Mouse (Mus musculus): Measurements from ENCODE around the gene Erbin. TPM values are rescaled to one million over a fixed set of nuclear protein-coding genes. Genes with fewer than 3 reads are reported as not detected.

Erbin gene
- 10 to 100 TPM; 36.4 to 47.1 TPM for polyA plus RNA-seq (2017; shearing (Covaris generic))

DNA sequence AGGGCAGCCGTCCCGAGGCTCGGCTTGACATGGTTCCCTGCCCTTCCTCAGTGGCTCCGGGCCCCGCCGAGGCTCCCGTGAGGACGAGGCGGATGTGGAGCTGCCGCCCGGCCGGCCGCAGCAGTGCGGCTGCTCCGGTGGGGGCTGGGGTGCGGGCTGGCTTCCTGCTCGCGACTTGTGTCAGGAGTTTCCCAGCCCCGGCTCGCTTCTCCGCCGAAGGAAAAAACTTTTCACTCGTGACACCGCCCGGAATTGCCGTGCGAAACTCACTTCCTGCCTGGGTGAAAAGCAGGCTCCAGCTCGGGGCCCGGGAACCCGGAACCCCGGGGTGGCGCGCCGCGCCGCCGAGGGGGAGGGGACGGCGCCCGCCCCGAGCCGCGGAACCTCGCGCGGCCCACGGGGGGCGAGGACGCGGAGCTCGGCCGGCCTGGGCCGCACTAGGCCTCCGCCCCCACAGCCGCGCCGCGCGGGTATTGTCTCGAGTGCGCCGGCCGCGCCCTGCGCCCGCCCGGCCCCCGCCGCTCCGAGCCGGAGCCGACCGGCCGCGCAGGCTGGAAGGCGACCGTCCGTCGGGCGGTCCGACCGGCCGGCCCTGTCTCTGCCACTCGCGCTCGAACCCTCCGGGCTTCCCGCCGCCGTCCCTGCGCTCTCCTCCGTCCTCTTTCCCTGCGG is at the start of gene Erbin:
Gene Erbin, minus strand, starts transcription at position 254 of the 672 bp plus-strand sequence.
- peak; percentile 67 for ATAC-seq

DNA sequence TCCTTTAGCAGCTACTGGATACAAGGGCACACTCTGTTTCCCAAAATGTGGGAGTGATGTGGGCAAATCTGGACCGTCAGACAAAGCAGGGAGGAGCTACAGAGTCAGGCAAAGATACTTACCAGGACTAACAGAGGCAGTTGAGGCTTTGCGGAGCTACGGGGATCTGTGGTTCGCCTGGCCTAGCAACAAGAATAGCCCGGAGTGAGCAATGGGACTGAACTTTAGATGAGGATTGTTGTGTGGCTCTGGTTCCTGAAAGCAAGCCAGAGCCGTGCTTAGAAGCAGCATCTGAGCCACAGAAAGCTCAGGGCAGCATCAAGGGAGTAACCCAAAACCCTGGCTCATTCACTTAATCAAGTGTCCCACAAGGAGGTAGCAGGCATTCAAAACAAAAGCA is 49.6 kb upstream of the Erbin start:
- ATAC-seq = no peak

DNA sequence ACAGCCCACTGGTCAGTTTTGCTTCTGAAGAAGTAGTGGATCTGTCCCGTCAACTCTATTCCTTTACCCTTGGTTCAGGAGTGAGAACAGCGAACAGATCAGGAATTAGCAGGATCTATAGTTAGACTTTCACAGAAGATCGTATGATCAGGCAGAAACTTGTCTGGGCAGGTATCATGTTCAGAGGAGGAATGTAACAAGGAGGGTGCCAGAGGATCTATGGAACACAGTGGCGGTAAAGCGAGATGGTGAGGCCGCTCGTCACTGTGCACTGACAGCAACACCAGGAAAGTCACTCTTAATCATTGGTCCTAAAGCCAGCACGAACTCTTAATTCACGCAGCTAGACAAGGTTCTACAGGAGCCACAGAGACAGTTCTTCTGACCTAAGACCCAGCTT is 47.7 kb upstream of the Erbin start:
- no peak for ATAC-seq

DNA sequence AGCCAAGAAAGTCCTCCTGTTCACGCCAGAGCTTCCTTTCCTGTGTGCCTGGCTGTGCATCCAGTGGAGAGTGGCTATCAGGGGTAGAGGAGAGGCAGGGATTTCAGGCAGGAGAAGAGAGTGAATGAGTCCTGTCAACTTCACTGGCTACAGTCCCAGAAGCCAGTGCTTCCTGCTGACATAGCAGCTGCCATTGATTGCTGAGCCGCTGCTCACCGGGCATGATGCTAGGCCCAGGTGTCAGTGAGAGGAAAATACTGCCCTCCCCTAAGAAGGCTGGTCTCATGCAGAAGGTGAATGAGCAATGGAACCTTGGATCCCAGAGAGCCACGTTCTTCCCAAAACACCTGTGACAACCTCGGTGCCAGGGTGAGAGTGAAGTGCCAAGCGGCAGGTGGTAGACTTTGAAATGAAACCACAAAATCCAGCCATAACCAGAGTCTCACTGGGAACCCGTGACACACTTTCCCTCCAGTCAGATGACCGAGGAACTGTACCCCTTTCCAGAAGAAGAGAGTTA is 46.4 kb upstream of the Erbin start:
- no peak for ATAC-seq

DNA sequence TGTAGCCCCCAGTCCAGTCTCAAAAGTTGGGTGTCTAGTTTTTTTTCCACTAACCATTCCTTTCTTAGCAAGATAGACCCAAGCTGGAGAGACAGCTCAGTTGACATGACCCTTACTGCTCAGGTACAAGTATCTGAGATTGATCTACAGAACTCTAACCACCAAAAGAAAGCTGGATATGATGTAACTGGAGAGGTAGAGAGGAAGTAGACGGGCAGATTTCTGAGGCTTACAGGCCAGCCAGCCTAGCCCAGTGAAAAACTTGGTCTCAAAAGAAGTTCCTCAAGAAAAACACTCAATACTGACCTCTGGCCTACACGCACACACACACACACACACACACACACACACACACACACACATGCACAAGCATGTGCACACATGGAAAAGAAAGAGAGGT is 44.9 kb upstream of the Erbin start:
- no peak for ATAC-seq

DNA sequence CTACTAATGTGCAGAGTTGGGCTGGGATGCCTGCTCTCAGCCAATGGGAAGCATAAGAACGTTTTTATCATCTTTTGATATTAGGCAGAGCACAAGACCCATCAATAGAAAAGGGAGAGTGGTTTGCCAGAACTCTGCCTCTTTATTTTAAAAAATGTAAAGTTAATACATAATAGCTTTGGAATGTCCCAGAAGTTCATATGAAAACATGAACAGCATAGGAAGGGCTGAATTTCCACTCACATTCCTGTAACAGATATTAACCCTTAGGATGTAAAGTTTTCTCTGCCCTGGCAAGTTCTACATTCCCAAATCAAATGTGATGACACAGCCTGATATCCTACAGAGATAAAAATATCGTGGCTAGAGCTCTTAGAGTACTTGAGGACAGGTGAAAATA is 42.8 kb upstream of the Erbin start:
- no peak for ATAC-seq

DNA sequence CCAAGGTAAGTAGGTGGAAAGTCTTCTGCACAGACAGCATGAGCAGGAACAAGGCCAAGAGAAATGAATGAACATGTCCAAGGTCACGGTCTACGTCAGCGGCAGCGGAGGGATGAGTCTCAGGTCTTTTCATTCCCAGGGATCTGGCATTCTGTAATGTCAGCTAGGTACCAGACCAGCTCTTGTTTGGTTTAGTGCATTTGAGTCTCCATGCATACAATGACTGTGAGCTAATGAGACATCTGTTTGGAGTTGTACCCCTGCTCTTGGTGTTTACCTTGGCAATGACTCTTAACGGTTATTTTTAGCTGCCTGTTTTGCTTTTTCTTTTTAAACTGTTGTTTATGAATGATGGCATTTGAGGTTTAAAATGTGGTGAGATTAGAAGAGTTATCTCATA is 39.5 kb upstream of the Erbin start:
- no peak for ATAC-seq

DNA sequence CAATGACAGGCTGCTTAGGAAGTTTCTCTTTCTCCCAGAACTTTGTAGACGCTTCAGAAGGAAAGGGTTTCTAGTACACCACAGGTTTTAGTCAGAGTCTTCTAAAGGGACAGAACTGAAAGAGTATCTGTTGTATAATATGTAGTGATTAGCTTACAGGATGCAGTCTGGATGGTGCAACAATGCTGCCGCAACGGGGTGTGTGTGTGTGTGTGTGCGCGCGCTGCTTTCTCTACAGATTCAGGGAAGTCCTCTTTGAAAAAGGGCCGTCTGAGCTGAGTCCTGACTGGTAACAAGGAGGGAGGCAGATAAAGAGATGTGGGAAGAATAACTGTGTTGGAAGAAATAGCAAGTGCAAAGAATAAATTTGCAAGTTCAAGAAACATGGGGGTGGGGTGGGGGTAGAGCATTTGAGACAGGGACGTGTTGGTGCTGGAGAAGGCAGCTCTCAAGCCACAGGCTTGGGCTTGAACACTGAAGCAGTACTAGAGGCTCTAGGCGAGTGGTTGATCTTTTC is 38.4 kb upstream of the Erbin start:
- ATAC-seq = no peak

DNA sequence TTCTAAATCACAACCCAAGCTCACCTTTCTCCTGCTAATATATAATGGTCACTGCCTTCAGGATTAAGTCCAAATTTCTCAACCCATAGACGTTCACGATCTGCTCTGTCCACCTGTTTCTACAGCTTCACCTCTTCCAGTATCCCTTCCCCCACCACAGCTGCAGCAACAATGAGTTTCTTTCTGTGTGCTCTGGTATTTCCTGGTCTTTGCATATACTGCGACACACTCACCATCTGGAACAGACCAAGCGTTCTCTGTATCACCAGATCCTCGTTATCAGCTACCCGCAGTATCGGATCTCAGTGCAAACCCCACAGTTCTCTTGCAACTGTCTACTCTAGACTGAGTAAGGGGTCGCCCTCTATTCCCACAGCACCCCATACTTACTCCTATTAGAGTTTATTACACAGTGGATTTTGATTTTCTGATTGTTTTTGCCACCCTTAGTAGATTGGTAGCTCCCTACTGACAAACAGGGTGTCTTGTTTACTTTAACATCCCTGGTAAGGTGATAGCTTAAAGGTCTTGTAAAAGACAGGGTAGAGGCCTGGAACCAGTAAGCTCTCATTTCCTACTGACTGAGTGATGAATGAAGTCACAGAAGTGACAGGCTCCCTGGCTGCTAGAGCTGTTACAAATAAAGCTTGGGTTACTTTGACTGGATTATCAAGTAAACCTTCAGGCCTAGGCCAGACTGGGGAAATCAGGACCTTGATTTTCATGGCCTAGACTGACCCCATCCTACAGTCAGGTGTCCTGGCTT is 37.0 kb upstream of the Erbin start:
- ATAC-seq = no peak

DNA sequence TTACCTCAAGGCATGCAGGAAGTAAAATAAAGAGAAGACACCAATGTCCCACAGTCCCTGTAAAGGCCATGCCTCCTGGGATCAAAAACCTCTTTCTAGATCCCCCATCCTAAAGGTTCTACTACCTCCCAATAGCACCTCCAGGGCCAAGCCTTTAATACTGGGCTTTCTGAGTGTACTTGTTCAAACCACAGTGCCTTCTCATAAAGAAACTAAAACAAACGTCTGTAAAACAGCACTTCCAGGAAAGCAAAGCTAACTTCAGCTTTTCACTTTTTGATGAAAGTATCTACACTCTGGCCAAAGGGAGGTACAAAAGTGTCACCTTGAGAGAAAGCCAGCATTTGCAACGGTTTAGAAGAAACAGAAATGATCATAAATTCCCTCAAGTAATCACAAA is 35.3 kb upstream of the Erbin start:
- peak; percentile 23 for ATAC-seq

DNA sequence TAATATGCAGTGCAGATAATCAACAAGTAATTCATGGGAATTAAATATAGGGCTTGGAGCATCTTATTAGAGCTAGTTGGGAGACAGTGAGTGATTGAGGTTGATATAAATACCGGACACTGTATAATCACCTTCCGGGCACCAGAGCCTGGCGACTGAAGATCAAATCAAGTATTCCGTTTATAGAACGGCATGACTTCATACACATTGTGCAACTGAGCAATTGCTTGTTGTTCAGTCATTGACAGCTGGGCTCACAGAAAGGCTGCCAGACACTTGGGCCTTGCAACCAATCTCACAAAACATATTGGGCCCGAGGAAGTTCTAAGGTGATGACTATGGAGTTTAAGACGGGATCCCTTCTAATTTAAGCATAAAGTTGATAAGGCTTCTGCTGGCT is 31.1 kb upstream of the Erbin start:
- ATAC-seq = no peak

DNA sequence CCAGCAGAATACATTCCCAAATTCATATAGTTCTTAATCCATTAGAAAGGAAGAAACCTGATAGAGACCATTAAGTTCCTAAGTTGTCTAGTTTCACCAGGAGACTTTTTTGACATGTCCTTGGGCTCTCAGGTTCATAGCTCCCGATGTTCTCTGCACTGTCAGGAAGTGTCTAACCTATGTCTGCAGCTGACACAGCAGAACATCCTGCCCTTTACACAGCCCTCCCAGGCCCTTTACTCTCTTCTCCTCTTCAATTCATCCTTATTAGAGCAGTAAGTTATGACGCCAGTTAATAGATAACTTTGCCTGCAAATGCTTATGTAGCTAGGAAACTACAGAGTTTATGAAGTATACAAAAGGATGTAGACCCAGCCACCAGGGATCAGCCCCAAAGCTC is 20.5 kb upstream of the Erbin start:
- no peak for ATAC-seq

DNA sequence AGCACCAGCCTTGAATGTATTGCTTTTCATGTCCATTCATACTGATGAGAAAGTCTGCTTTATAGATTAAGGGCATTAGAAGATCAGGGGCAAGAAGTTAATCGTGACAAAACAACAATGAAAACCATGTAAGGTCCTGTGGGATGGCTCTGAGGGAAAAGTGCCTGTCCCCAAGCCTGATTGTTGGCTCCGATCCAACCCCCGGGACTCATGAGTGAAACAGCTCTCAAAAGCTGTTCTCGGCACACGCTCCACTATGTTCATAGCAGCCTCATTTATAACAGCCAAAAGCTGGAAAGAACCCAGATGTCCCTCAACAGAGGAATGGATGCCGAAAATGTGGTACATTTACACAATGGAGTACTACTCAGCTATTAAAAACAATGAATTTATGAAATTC is 4.3 kb upstream of the Erbin start:
- no peak for ATAC-seq

DNA sequence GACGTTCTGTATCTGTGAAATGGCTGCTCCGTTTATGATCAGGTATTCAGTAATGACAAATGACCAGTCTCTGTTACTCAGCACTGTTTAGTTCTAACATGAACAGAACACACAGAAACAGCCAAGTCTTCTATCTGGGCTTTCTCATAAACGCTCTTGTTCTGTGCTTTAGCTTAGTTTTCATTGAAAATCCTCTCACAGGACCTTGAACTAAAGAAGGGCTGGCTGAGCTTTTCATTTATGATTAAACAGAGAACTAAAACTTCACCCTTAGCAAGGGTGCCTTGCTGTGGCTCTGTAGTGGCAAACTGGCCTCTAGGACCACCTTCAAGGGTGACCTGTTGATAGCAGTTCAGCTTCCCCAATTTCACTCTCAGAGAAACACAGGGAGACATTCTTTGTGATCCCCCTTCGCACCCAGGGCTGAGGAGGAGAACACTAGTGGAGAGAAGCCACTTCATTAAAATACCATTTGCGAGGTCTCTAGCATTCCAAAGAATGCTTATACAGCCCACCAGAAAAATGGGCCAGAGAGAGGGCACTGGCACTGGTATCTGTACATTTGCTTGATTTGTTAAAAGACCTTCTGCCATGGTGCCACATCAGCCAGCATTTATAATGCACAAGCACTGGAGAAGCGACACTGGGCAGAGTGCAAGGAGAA is 3.2 kb upstream of the Erbin start:
- ATAC-seq = no peak

DNA sequence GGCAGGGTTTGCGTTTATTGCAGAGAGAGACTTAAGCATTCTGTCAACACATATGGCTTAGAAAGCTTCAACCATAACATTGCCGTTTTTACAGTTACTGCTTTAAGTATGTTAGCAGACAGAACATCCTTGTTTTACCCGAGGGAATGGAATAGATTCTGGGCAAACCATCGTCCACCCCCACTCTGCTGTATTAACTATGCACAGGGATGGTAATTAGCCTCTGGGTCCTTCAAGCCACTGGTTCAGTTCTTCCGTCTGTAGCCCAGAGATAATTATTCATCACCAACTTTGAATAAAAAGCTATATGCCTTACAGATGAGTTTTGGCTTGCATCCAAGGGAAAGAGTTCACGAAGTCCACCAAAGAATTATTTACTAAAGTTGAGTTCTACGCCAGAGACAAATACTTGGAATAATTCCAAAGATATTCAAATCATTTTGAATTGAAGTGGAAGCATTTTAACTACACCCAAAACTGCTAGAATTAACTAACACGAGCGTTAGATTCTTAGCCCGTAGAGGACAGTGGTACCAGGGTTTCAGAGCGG is 1.6 kb upstream of the Erbin start:
- ATAC-seq = no peak

DNA sequence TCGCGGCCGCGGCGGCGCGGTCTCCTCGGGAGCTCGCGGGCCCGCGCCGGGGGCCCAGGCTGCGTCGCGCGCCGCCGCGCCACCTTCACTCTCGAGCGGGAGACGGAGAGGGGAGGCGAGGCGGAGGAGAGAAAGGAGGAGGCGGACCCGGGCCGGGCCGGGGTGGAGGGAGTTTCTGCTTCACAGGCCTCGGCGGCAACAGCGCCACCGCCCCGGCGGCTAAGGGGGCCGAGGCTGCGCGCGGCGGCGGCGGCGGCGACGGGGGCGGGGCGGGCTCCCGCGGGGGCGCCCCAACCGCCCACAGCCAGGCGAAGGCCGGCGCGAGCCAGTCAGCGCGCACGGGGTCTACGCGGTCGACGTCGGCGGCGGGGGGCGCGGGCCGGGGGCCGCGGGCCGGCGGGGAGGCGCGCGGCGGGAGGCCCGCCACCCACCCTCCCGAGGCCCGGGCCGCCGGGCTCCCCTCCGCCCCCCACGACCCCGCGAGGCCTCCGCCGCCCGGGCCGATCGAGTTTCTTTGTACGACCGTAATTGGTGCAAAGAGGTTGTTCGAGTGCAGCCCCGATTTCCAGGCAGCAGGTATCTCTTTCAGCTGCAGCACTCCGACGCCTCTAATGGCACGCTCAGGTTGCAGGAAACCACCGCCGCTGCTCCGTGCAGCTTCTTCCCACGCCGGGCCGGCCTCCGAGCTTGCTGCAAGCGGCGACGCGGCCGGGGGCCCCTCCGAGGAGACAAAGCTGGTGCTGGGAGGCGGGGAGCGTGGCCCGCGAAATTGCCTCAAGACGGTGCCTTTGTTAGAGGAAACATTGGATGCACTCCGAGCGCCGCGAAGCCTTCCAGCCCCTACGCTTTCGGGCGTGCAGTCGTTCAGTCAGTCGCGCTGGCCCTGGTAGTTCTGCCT is 868 bp upstream of the Erbin start:
- peak; percentile 57 for ATAC-seq

DNA sequence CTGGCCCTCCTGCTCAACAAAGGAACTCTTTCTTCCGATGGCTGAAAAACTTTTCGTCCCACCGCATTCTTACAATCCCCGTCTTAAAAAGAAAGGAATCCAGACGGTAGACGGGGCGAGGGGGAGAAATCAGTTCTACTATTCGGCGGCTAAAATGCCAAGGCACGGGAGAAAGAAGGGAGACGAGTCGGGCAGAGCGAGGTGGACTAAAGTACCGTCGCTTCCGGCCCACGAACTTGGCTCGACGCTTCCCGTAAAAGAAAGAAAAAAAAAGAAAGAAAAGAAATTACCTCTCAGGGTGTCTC is 406 bp downstream of the Erbin start:
- ATAC-seq = no peak

DNA sequence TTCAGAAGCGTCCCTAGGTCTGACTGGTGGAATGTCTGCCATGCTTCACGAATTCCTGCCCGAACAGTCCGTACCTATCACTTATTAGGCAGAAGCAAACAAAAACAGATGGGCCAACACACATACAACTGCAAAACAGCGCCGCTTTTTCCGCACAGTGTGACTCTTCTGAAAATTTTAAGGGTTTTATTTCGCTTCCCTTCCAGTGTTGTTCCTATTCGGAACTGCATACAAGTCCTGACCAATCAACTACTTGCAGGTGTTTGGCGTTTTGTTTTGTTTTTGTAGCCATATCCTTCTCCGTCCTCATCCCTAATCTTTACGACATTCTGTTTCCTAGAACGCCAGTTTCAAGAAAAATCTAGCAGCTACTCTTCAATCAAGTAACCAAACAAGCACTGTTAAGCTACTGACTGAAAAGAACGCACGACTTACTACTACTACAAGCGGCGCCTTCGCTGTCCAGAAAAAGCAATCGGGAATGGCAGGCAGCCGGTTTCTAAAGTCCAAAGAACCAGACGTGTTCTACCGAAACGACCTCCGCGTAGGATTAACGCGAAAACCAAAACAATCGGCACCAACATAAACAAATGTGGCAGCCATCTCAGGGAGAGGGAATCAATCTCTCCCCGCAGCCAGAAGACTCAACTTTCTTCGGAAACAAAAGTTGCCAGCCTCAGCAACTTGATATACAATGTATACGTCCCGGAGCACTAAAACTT is 919 bp downstream of the Erbin start:
- ATAC-seq = no peak

DNA sequence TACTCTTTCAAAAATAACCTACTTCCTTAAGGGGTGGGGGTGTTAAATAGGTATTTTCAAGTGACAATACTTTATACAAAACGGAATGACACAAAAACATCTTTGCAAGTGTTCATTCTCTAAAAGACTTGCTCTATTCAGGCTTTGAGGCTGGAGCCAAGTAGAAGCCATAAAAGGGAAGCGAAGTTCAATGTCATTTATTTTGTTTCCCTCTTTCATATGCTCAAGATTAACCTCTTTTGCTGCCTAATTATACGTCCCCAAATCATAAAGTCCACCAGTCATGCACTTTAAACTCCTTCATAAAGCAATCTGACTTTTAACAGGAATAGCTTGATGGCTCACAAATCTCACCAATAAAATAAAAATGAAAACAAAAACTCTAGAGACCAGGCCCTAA is 1.9 kb downstream of the Erbin start:
- no peak for ATAC-seq

DNA sequence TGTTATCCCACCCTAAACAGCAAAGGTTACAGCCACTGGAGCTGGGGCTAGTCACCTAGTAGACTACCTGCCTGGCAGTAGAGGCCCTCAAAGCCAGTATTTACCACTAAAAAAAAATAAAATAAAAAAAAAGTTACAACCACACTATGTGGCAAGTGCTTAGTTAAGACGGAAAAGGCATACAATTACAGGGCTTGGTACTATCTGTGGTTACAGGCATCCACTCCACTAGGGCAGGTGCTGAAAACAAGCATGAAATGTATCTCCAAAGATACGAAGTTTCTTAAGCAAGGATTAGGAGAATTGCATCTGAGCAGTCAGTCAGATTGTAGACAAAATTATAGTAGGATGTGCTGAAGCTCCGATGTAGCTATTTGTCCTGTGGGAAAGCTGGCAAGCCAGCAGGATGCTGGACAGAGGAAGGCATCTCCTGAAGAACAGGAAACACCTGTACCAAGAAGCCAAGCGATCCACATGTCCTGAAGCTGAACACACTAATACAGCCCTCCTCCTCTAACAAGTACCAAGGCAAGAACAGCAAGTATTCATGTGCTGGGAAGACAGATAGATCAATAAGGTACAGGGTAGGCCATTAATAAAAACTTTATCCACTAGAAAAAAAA is 6.1 kb downstream of the Erbin start:
- ATAC-seq = no peak

DNA sequence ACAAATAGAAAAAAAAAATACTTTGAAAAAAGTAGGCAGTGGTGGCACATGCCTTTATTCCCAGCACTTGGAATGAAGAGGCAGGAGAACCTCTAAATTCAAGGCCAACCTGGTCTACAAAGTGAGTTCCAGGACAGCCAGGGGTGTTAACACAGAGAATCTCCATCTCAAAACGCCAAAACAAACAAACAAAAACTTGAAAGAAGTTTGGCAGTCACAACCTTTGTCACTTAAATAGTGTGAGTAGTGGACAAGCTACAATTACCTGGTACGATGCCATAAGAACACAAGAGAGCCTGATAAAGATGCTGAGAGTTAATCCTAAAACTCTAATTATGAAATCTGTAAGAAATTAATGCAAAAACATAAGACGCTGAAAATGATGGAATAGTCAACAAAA is 8.0 kb downstream of the Erbin start:
- no peak for ATAC-seq

Data from activated CD4-positive, CD25-positive, alpha-beta regulatory T cell, adult 4 months (primary cell).